Mouse (Mus musculus) stomach, embryonic 14.5 days (tissue): Measurements from ENCODE around the gene Fras1. TPM values are rescaled to one million over a fixed set of nuclear protein-coding genes. Genes with fewer than 3 reads are reported as not detected.

ENCODE experiments used
- ATAC-seq: fragments of 200-750 bp; cut with Nextera tagmentation; 2 replicates; pipeline ENCODE4 v1.8.0; 2017; ENCODE audit warnings: low read depth, moderate TSS enrichment; ENCODE audit not compliant: insufficient number of reproducible peaks, insufficient read depth, low FRiP score
- H3K27ac ChIP-seq: fragments of 300-500 bp; sonication (generic); 2 replicates; pipeline ENCODE4 v1.5.1; 2014; ENCODE audit warnings: mild to moderate bottlenecking, low read length, moderate library complexity, mixed read lengths
- H3K27me3 ChIP-seq: fragments of 300-500 bp; sonication (generic); 2 replicates; pipeline ENCODE4 v1.6.1; 2014; ENCODE audit warnings: low read length, control low read depth, mixed read lengths; ENCODE audit not compliant: control insufficient read depth, insufficient read depth
- H3K36me3 ChIP-seq: fragments of 300-500 bp; sonication (generic); 2 replicates; pipeline ENCODE4 v1.6.1; 2014; ENCODE audit warnings: mild to moderate bottlenecking, control low read depth, low read length, moderate library complexity, mixed read lengths; ENCODE audit not compliant: control insufficient read depth, insufficient read depth
- H3K4me1 ChIP-seq: fragments of 300-500 bp; sonication (generic); 2 replicates; pipeline ENCODE4 v1.6.1; 2014; ENCODE audit warnings: low read length, control low read depth, mixed read lengths; ENCODE audit not compliant: control insufficient read depth, insufficient read depth
- H3K4me2 ChIP-seq: fragments of 300-500 bp; sonication (generic); replicated peaks from 2 replicates; pipeline ENCODE4 v1.6.1; 2014; ENCODE audit warnings: low read depth, low read length, control low read depth
- H3K4me3 ChIP-seq: fragments of 300-500 bp; sonication (generic); 2 replicates; pipeline ENCODE4 v1.5.1; 2014; ENCODE audit warnings: low read depth, low read length, control low read depth
- H3K9ac ChIP-seq: fragments of 300-500 bp; sonication (generic); replicated peaks from 2 replicates; pipeline ENCODE4 v1.6.1; 2014; ENCODE audit warnings: low read depth, mild to moderate bottlenecking, control low read depth, low read length, moderate library complexity, mixed read lengths
- H3K9me3 ChIP-seq: fragments of 300-500 bp; sonication (generic); 2 replicates; pipeline ENCODE4 v1.6.1; 2016; ENCODE audit warnings: low read depth, low read length, control low read depth; ENCODE audit not compliant: control insufficient read depth
- WGBS: fragments of 180-500 bp; shearing (Covaris S2); extraction: QIAGEN DNeasy Blood & Tissue Kit; methylation state at CpG from one replicate; pipeline ENCODE4 v1.1.7; 2014; 5-methylcytosine and 5-hydroxymethylcytosine counted together
- polyA plus RNA-seq: library from polyadenylated mRNA; unstranded; fragments of >200 nt; fragmentation: Nextera tagmentation; extraction: Ambion mirVana; gene quantifications from 2 replicates; pipeline ENCODE4 v1.2.1, GENCODE M21; 2014

The Fras1 gene
- polyA plus RNA-seq, 1 experiment from 2014 or later, result 64.2 TPM

- Histone ChIP-seq H3K27ac (no peak overlapping the region), H3K9me3 (no peaks in the 10 kb centered on the region), H3K36me3 (no peaks in the 10 kb centered on the region; the same call in 1 of the 2 replicates), H3K27me3 (no peaks in the 10 kb centered on the region), H3K9ac (no peak overlapping the region), H3K4me1 (no peaks in the 10 kb centered on the region), H3K4me2 (no peak overlapping the region), H3K4me3 (no peak overlapping the region)
- ATAC-seq, result no peak
- 91% methylated on average over 4 of the region's 4 CpGs for WGBS
These were observed 170.4 kb downstream of the Fras1 start for GRCm38 (mm10) chr5:96544112-96544511.

GRCm38 (mm10) chr5:96545994-96546393 lies 172.2 kb downstream of the Fras1 start:
- no peak overlapping the region for H3K9ac ChIP-seq
- ATAC-seq, result no peak
- no peak overlapping the region for H3K27ac ChIP-seq
- H3K36me3 ChIP-seq, result no peaks in the 10 kb centered on the region; the same call in 1 of the 2 replicates
- no peaks in the 10 kb centered on the region for H3K9me3 ChIP-seq
- no peaks in the 10 kb centered on the region for H3K4me1 ChIP-seq
- H3K27me3 ChIP-seq, result no peaks in the 10 kb centered on the region
- H3K4me3 ChIP-seq, result no peak overlapping the region
- 92% methylated on average over 5 of the region's 5 CpGs for WGBS
- H3K4me2 ChIP-seq, result no peak overlapping the region

GRCm38 (mm10) chr5:96554940-96555679 lies 181.4 kb downstream of the Fras1 start:
- no peak overlapping the region for H3K4me3 ChIP-seq
- H3K9me3 ChIP-seq, result no peaks in the 10 kb centered on the region
- WGBS, result 86% methylated on average over 12 of the region's 12 CpGs
- peaks cover under 1% of the 10 kb centered on the region; the same call in 1 of the 2 replicates for H3K36me3 ChIP-seq
- H3K9ac ChIP-seq, result no peak overlapping the region
- H3K4me2 ChIP-seq, result no peak overlapping the region
- no peaks in the 10 kb centered on the region for H3K4me1 ChIP-seq
- H3K27me3 ChIP-seq, result no peaks in the 10 kb centered on the region
- H3K27ac ChIP-seq, result no peak overlapping the region
- ATAC-seq, result no peak

- H3K9me3 ChIP-seq, result no peaks in the 10 kb centered on the region
- no peak overlapping the region for H3K4me3 ChIP-seq
- H3K4me1 ChIP-seq, result no peaks in the 10 kb centered on the region
- peaks cover 3% of the 10 kb centered on the region; the same call in 1 of the 2 replicates for H3K36me3 ChIP-seq
- ATAC-seq, result no peak
- no peak overlapping the region for H3K4me2 ChIP-seq
- no peak overlapping the region for H3K27ac ChIP-seq
- H3K27me3 ChIP-seq, result no peaks in the 10 kb centered on the region
- H3K9ac ChIP-seq, result no peak overlapping the region
- 54% methylated on average over 8 of the region's 8 CpGs for WGBS
These were observed 184.5 kb downstream of the Fras1 start for GRCm38 (mm10) chr5:96558049-96558804.

GRCm38 (mm10) chr5:96574586-96574985 lies 200.8 kb downstream of the Fras1 start:
- H3K9me3 ChIP-seq, result no peaks in the 10 kb centered on the region
- H3K27me3 ChIP-seq, result no peaks in the 10 kb centered on the region
- H3K4me2 ChIP-seq, result no peak overlapping the region
- H3K9ac ChIP-seq, result no peak overlapping the region
- peaks cover 4% of the 10 kb centered on the region for H3K36me3 ChIP-seq
- no peak overlapping the region for H3K27ac ChIP-seq
- 74% methylated on average over 4 of the region's 4 CpGs for WGBS
- ATAC-seq, result no peak
- no peak overlapping the region for H3K4me3 ChIP-seq
- no peaks in the 10 kb centered on the region for H3K4me1 ChIP-seq

GRCm38 (mm10) chr5:96578705-96579104 lies 204.9 kb downstream of the Fras1 start:
- Histone ChIP-seq H3K36me3 (peaks cover 8% of the 10 kb centered on the region), H3K9me3 (no peaks in the 10 kb centered on the region), H3K4me3 (no peak overlapping the region), H3K27ac (no peak overlapping the region), H3K4me2 (no peak overlapping the region), H3K27me3 (no peaks in the 10 kb centered on the region), H3K9ac (no peak overlapping the region), H3K4me1 (no peaks in the 10 kb centered on the region)
- WGBS, result 70% methylated on average over 3 of the region's 3 CpGs
- ATAC-seq, result no peak

GRCm38 (mm10) chr5:96579938-96580337 lies 206.2 kb downstream of the Fras1 start:
- Histone ChIP-seq H3K27me3 (no peaks in the 10 kb centered on the region), H3K4me1 (no peaks in the 10 kb centered on the region), H3K36me3 (peaks cover 11% of the 10 kb centered on the region), H3K9me3 (no peaks in the 10 kb centered on the region), H3K9ac (no peak overlapping the region), H3K4me3 (no peak overlapping the region), H3K27ac (no peak overlapping the region), H3K4me2 (no peak overlapping the region)
- no peak for ATAC-seq
- 75% methylated on average over 5 of the region's 5 CpGs for WGBS

GRCm38 (mm10) chr5:96584730-96585129 lies 211.0 kb downstream of the Fras1 start:
- Histone ChIP-seq H3K4me3 (no peak overlapping the region), H3K9ac (no peak overlapping the region), H3K36me3 (peaks cover 12% of the 10 kb centered on the region; the same call in 1 of the 2 replicates), H3K4me1 (no peaks in the 10 kb centered on the region), H3K27me3 (no peaks in the 10 kb centered on the region), H3K9me3 (no peaks in the 10 kb centered on the region), H3K27ac (no peak overlapping the region), H3K4me2 (no peak overlapping the region)
- 84% methylated on average over 5 of the region's 5 CpGs for WGBS
- ATAC-seq, result no peak
